Mouse (Mus musculus) lung, postnatal 25 days (tissue): ENCODE measurements around the gene Trappc11.
"Not testable (repeated sequence)": the region's sequence is repeated elsewhere in the genome, so short reads cannot be mapped to it uniquely, and the experiment has no call there.

Source experiments
- DNase-seq: peaks from one replicate; pipeline ENCODE4 v3.0.0; 2022; ENCODE audit warnings: low spot score

The Trappc11 gene

GRCm38 (mm10) chr8:47482354-47483071 is 50.8 kb downstream of the Trappc11 start:
- DNase-seq: no peak

- DNase-seq: no peak
Observed at GRCm38 (mm10) chr8:47480039-47480438, 53.2 kb downstream of the Trappc11 start.

GRCm38 (mm10) chr8:47461650-47462049 is 71.6 kb downstream of the Trappc11 start:
- no peak for DNase-seq

- no peak for DNase-seq
Observed at GRCm38 (mm10) chr8:47459216-47459749, 74.0 kb downstream of the Trappc11 start.

GRCm38 (mm10) chr8:47458591-47458990 is 74.7 kb downstream of the Trappc11 start:
- no peak for DNase-seq

GRCm38 (mm10) chr8:47449211-47449610 is 84.1 kb downstream of the Trappc11 start:
- DNase-seq: not testable (repeated sequence)

GRCm38 (mm10) chr8:47446312-47447046 is 86.8 kb downstream of the Trappc11 start, which contains the start of gene Stox2:
Stox2 (minus strand) TSS chr8:47446362.
- DNase-seq: no peak
